Mouse (Mus musculus): ENCODE results near the gene Gm49333. TPM values are rescaled to one million over a fixed set of nuclear protein-coding genes. Genes with fewer than 3 reads are reported as not detected.

Gm49333 gene
- polyA plus RNA-seq, 1 experiment, result not detected

GRCm38 (mm10) chr16:20673706-20674303 is 62.4 kb downstream of the Gm49333 start:
- Histone ChIP-seq H3K9ac (ENCODE audit: low read depth, poor library complexity, severe bottlenecking) (peak overlapping the region; percentile 98), H3K27ac (ENCODE audit: insufficient read depth, low read length) (0 out of 2 replicates have a peak overlapping the region, but pooled peaks have one; percentile 53), H3K4me1 (ENCODE audit: control insufficient read depth, insufficient read depth, low read length) (no peaks in the 10 kb centered on the region), H3K36me3 (ENCODE audit: control insufficient read depth, insufficient read depth, low read length, poor library complexity, severe bottlenecking) (peaks cover 37% of the 10 kb centered on the region), H3K27me3 (ENCODE audit: control insufficient read depth, insufficient read depth, low read length, poor library complexity, severe bottlenecking) (no peaks in the 10 kb centered on the region), H3K9me3 (replicated peaks; ENCODE audit: control insufficient read depth, insufficient read depth, low read length, poor library complexity, severe bottlenecking) (no peaks in the 10 kb centered on the region), H3K4me3 (ENCODE audit: low read depth, low read length) (peak overlapping the region; percentile 89)
- TF ChIP-seq CTCF (IDR thresholded peaks at IDR 0.05; ENCODE audit: low read depth, low read length), result no peak
- no peak for TF ChIP-seq EP300 (IDR thresholded peaks at IDR 0.05; ENCODE audit: insufficient read depth, low read depth, low read length)
- no peak for TF ChIP-seq POLR2A (IDR thresholded peaks at IDR 0.05; ENCODE audit: insufficient read depth, low read length)

- TF ChIP-seq POLR2A (IDR thresholded peaks at IDR 0.05; ENCODE audit: insufficient read depth, low read length) (no peak), CTCF (IDR thresholded peaks at IDR 0.05; ENCODE audit: low read depth, low read length) (no peak), EP300 (IDR thresholded peaks at IDR 0.05; ENCODE audit: insufficient read depth, low read depth, low read length) (no peak)
- no peak overlapping the region for H3K4me3 ChIP-seq (ENCODE audit: low read depth, low read length)
- H3K27ac ChIP-seq (ENCODE audit: insufficient read depth, low read length), result no peak overlapping the region
These were observed 63.8 kb downstream of the Gm49333 start for GRCm38 (mm10) chr16:20675213-20675612.

GRCm38 (mm10) chr16:20676702-20677101 is 65.3 kb downstream of the Gm49333 start:
- no peak overlapping the region for H3K27ac ChIP-seq (ENCODE audit: insufficient read depth, low read length)
- TF ChIP-seq EP300 (IDR thresholded peaks at IDR 0.05; ENCODE audit: insufficient read depth, low read depth, low read length) (no peak), CTCF (IDR thresholded peaks at IDR 0.05; ENCODE audit: low read depth, low read length) (no peak), POLR2A (IDR thresholded peaks at IDR 0.05; ENCODE audit: insufficient read depth, low read length) (no peak)
- no peaks in the 10 kb centered on the region for H3K4me1 ChIP-seq (ENCODE audit: control insufficient read depth, insufficient read depth, low read length)
- no peak overlapping the region for H3K4me3 ChIP-seq (ENCODE audit: low read depth, low read length)
- no peak overlapping the region for H3K9ac ChIP-seq (ENCODE audit: low read depth, poor library complexity, severe bottlenecking)
- no peaks in the 10 kb centered on the region for H3K9me3 ChIP-seq (replicated peaks; ENCODE audit: control insufficient read depth, insufficient read depth, low read length, poor library complexity, severe bottlenecking)
- peaks cover 66% of the 10 kb centered on the region for H3K36me3 ChIP-seq (ENCODE audit: control insufficient read depth, insufficient read depth, low read length, poor library complexity, severe bottlenecking)
- no peaks in the 10 kb centered on the region for H3K27me3 ChIP-seq (ENCODE audit: control insufficient read depth, insufficient read depth, low read length, poor library complexity, severe bottlenecking)

More at GRCm38 (mm10) chr16:20675213-20675612, 63.8 kb downstream of the Gm49333 start:
- Histone ChIP-seq H3K4me1 (ENCODE audit: control insufficient read depth, insufficient read depth, low read length) (no peaks in the 10 kb centered on the region), H3K9me3 (replicated peaks; ENCODE audit: control insufficient read depth, insufficient read depth, low read length, poor library complexity, severe bottlenecking) (no peaks in the 10 kb centered on the region), H3K27me3 (ENCODE audit: control insufficient read depth, insufficient read depth, low read length, poor library complexity, severe bottlenecking) (no peaks in the 10 kb centered on the region), H3K36me3 (ENCODE audit: control insufficient read depth, insufficient read depth, low read length, poor library complexity, severe bottlenecking) (peaks cover 51% of the 10 kb centered on the region), H3K9ac (ENCODE audit: low read depth, poor library complexity, severe bottlenecking) (no peak overlapping the region)

- no peak overlapping the region for H3K4me3 ChIP-seq (ENCODE audit: low read depth, low read length)
- no peaks in the 10 kb centered on the region for H3K9me3 ChIP-seq (replicated peaks; ENCODE audit: control insufficient read depth, insufficient read depth, low read length, poor library complexity, severe bottlenecking)
- peaks cover 73% of the 10 kb centered on the region for H3K36me3 ChIP-seq (ENCODE audit: control insufficient read depth, insufficient read depth, low read length, poor library complexity, severe bottlenecking)
- no peak overlapping the region for H3K9ac ChIP-seq (ENCODE audit: low read depth, poor library complexity, severe bottlenecking)
- no peaks in the 10 kb centered on the region for H3K27me3 ChIP-seq (ENCODE audit: control insufficient read depth, insufficient read depth, low read length, poor library complexity, severe bottlenecking)
- H3K27ac ChIP-seq (ENCODE audit: insufficient read depth, low read length), result no peak overlapping the region
- TF ChIP-seq CTCF (IDR thresholded peaks at IDR 0.05; ENCODE audit: low read depth, low read length) (no peak), EP300 (IDR thresholded peaks at IDR 0.05; ENCODE audit: insufficient read depth, low read depth, low read length) (no peak), POLR2A (IDR thresholded peaks at IDR 0.05; ENCODE audit: insufficient read depth, low read length) (no peak)
- H3K4me1 ChIP-seq (ENCODE audit: control insufficient read depth, insufficient read depth, low read length), result no peaks in the 10 kb centered on the region
These were observed 66.0 kb downstream of the Gm49333 start for GRCm38 (mm10) chr16:20677380-20677779.

- Histone ChIP-seq H3K4me3 (ENCODE audit: low read depth, low read length) (no peak overlapping the region), H3K4me1 (ENCODE audit: control insufficient read depth, insufficient read depth, low read length) (no peaks in the 10 kb centered on the region), H3K27me3 (ENCODE audit: control insufficient read depth, insufficient read depth, low read length, poor library complexity, severe bottlenecking) (no peaks in the 10 kb centered on the region), H3K27ac (ENCODE audit: insufficient read depth, low read length) (no peak overlapping the region), H3K9ac (ENCODE audit: low read depth, poor library complexity, severe bottlenecking) (no peak overlapping the region), H3K36me3 (ENCODE audit: control insufficient read depth, insufficient read depth, low read length, poor library complexity, severe bottlenecking) (peaks cover 80% of the 10 kb centered on the region), H3K9me3 (replicated peaks; ENCODE audit: control insufficient read depth, insufficient read depth, low read length, poor library complexity, severe bottlenecking) (no peaks in the 10 kb centered on the region)
- TF ChIP-seq POLR2A (IDR thresholded peaks at IDR 0.05; ENCODE audit: insufficient read depth, low read length), result no peak
- TF ChIP-seq EP300 (IDR thresholded peaks at IDR 0.05; ENCODE audit: insufficient read depth, low read depth, low read length), result no peak
- TF ChIP-seq CTCF (IDR thresholded peaks at IDR 0.05; ENCODE audit: low read depth, low read length), result no peak
These were observed 66.7 kb downstream of the Gm49333 start for GRCm38 (mm10) chr16:20677974-20678675.

GRCm38 (mm10) chr16:20690774-20691173 is 79.4 kb downstream of the Gm49333 start:
- TF ChIP-seq CTCF (IDR thresholded peaks at IDR 0.05; ENCODE audit: low read depth, low read length) (no peak), EP300 (IDR thresholded peaks at IDR 0.05; ENCODE audit: insufficient read depth, low read depth, low read length) (no peak), POLR2A (IDR thresholded peaks at IDR 0.05; ENCODE audit: insufficient read depth, low read length) (no peak)
- Histone ChIP-seq H3K27ac (ENCODE audit: insufficient read depth, low read length) (0 out of 2 replicates have a peak overlapping the region, but pooled peaks have one; percentile 26), H3K36me3 (ENCODE audit: control insufficient read depth, insufficient read depth, low read length, poor library complexity, severe bottlenecking) (peaks cover 50% of the 10 kb centered on the region), H3K4me1 (ENCODE audit: control insufficient read depth, insufficient read depth, low read length) (peaks cover 3% of the 10 kb centered on the region), H3K4me3 (ENCODE audit: low read depth, low read length) (no peak overlapping the region), H3K9me3 (replicated peaks; ENCODE audit: control insufficient read depth, insufficient read depth, low read length, poor library complexity, severe bottlenecking) (no peaks in the 10 kb centered on the region), H3K27me3 (ENCODE audit: control insufficient read depth, insufficient read depth, low read length, poor library complexity, severe bottlenecking) (no peaks in the 10 kb centered on the region), H3K9ac (ENCODE audit: low read depth, poor library complexity, severe bottlenecking) (no peak overlapping the region)
